Mouse (Mus musculus) limb, embryonic 14.5 days (tissue): ENCODE results near the gene Apoa2. TPM values are rescaled to one million over a fixed set of nuclear protein-coding genes. Genes with fewer than 3 reads are reported as not detected.

Experiments
- ATAC-seq: fragments of 200-750 bp; cut with Nextera tagmentation; 2 replicates; pipeline ENCODE4 v1.8.0; 2017; ENCODE audit warnings: low read depth, moderate number of reproducible peaks, moderate TSS enrichment; ENCODE audit not compliant: low FRiP score
- DNase-seq: peaks from one replicate; pipeline ENCODE4 v3.0.0-alpha.2; 2015; ENCODE audit warnings: low spot score
- H3K27ac ChIP-seq: fragments of 300-500 bp; sonication (generic); replicated peaks from 2 replicates; pipeline ENCODE4 v1.5.1; 2014; ENCODE audit warnings: low read depth, mild to moderate bottlenecking, low read length, moderate library complexity, mixed read lengths
- H3K27me3 ChIP-seq: fragments of 300-500 bp; sonication (generic); 2 replicates; pipeline ENCODE4 v1.6.1; 2014; ENCODE audit warnings: low read length, mixed read lengths; ENCODE audit not compliant: control insufficient read depth, insufficient read depth
- H3K36me3 ChIP-seq: fragments of 300-500 bp; sonication (generic); 2 replicates; pipeline ENCODE4 v1.6.1; 2014; ENCODE audit warnings: mild to moderate bottlenecking, low read length, moderate library complexity, mixed read lengths; ENCODE audit not compliant: control insufficient read depth, insufficient read depth
- H3K4me1 ChIP-seq: fragments of 300-500 bp; sonication (generic); 2 replicates; pipeline ENCODE4 v1.6.1; 2014; ENCODE audit warnings: antibody characterized with exemption, low read length, mixed read lengths; ENCODE audit not compliant: control insufficient read depth, insufficient read depth
- H3K4me2 ChIP-seq: fragments of 300-500 bp; sonication (generic); replicated peaks from 2 replicates; pipeline ENCODE4 v1.6.1; 2014; ENCODE audit warnings: low read depth, mild to moderate bottlenecking, low read length, moderate library complexity; ENCODE audit not compliant: severe bottlenecking
- H3K4me3 ChIP-seq: fragments of 300-500 bp; sonication (generic); replicated peaks from 2 replicates; pipeline ENCODE4 v1.5.1; 2014; ENCODE audit warnings: low read length
- H3K9ac ChIP-seq: fragments of 300-500 bp; sonication (generic); 2 replicates; pipeline ENCODE4 v1.6.1; 2014; ENCODE audit warnings: mild to moderate bottlenecking, low read depth, low read length, moderate library complexity; ENCODE audit not compliant: severe bottlenecking
- H3K9me3 ChIP-seq: fragments of 300-500 bp; sonication (generic); 2 replicates; pipeline ENCODE4 v1.6.1; 2016; ENCODE audit warnings: low read length; ENCODE audit not compliant: control insufficient read depth
- POLR2A ChIP-seq: fragments of 200-500 bp; IDR thresholded peaks from 2 replicates; pipeline ENCODE4 v1.8.0; 2012; ENCODE audit warnings: inconsistent platforms, mild to moderate bottlenecking, moderate library complexity, borderline replicate concordance; ENCODE audit not compliant: insufficient read depth, insufficient read length; ENCODE audit errors: extremely low read depth
- WGBS: fragments of 180-500 bp; shearing (Covaris S2); extraction: QIAGEN DNeasy Blood & Tissue Kit; methylation state at CpG from one replicate; pipeline ENCODE4 v1.1.7; 2014; 5-methylcytosine and 5-hydroxymethylcytosine counted together
- polyA plus RNA-seq, 2 experiments: library from polyadenylated mRNA; depleted of rRNA in 1 of 2; stranded (reverse) in 1 of 2; unstranded in 1 of 2; fragments of >200 nt; fragmentation: Nextera tagmentation in 1 of 2; extraction: Ambion mirVana in 1 of 2; gene quantifications; 2 replicates each; pipeline versions ENCODE4 v1.2.1 to v1.2.3; 2012 to 2014

Apoa2 gene
- polyA plus RNA-seq, 2 experiments: 1.6 to 4.7 TPM

DNA sequence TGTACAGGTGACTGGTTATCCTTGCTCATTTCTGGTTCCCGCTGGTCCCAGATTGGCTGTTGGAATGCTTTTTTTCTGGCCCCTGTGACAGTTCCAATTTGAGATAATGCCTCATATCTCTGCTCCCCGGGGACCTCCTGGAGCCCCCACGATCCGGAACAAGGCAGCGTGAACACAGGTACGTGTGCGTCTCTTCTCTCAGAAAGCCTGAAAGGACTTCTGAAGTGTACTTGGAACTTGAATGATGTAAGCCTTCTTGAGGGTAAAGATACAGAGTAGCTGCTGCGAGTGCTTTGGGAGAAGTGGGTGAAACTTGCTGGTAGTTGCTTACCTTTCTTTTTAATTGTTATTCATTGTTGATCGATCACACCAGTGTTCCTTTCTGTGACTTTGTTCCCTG is 46.3 kb downstream of the Apoa2 start:
- Histone ChIP-seq H3K9ac (peak overlapping the region; percentile 77), H3K4me1 (peaks cover 13% of the 10 kb centered on the region), H3K27me3 (no peaks in the 10 kb centered on the region), H3K27ac (no peak overlapping the region), H3K9me3 (no peaks in the 10 kb centered on the region), H3K4me3 (peak overlapping the region; percentile 88), H3K36me3 (peaks cover 39% of the 10 kb centered on the region), H3K4me2 (peak overlapping the region; percentile 96)
- ATAC-seq (no peak), DNase-seq (no peak)
- 51% methylated on average over 9 of the region's 9 CpGs for WGBS
- TF ChIP-seq POLR2A: no peak

DNA sequence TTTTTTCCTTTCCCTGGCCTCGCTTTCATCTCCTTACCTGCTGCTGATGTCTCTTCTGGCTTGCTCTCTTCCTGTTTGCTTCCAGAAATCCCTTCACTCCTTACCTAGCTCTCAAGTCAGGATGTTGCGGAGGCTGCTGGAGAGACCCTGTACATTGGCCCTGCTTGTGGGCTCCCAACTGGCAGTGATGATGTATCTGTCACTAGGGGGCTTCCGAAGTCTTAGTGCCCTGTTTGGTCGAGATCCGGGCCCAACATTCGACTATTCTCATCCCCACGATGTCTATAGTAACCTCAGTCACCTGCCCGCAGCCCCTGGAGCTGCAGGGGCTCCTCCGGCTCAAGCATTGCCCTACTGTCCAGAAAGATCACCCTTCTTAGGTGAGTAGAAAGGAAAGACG is 46.8 kb downstream of the Apoa2 start:
- no peak overlapping the region; the same call in 1 of the 2 replicates for H3K4me3 ChIP-seq
- no peaks in the 10 kb centered on the region for H3K27me3 ChIP-seq
- no peaks in the 10 kb centered on the region for H3K9me3 ChIP-seq
- DNase-seq: no peak
- ATAC-seq: no peak
- no peak overlapping the region for H3K27ac ChIP-seq
- WGBS: 68% methylated on average over 10 of the region's 10 CpGs
- no peak for TF ChIP-seq POLR2A
- H3K4me1 ChIP-seq: peaks cover 13% of the 10 kb centered on the region
- no peak overlapping the region; the same call in 1 of the 2 replicates for H3K4me2 ChIP-seq
- H3K9ac ChIP-seq: no peak overlapping the region
- H3K36me3 ChIP-seq: peaks cover 43% of the 10 kb centered on the region

- no peak overlapping the region for H3K4me2 ChIP-seq
- H3K36me3 ChIP-seq: peaks cover 48% of the 10 kb centered on the region
- WGBS: 95% methylated on average over 3 of the region's 3 CpGs
- peaks cover 13% of the 10 kb centered on the region for H3K4me1 ChIP-seq
- no peak for TF ChIP-seq POLR2A
- no peaks in the 10 kb centered on the region for H3K27me3 ChIP-seq
- H3K9me3 ChIP-seq: no peaks in the 10 kb centered on the region
- ATAC-seq (no peak), DNase-seq (no peak)
- H3K4me3 ChIP-seq: no peak overlapping the region
- H3K9ac ChIP-seq: no peak overlapping the region
- no peak overlapping the region for H3K27ac ChIP-seq
Observed at GRCm38 (mm10) chr1:171272086-171272485, 47.2 kb downstream of the Apoa2 start.

- WGBS: 93% methylated on average over 12 of the region's 12 CpGs
- no peak for TF ChIP-seq POLR2A
- Histone ChIP-seq H3K9ac (no peak overlapping the region), H3K4me2 (no peak overlapping the region), H3K4me3 (no peak overlapping the region), H3K4me1 (peaks cover 13% of the 10 kb centered on the region), H3K36me3 (peaks cover 69% of the 10 kb centered on the region), H3K27me3 (no peaks in the 10 kb centered on the region), H3K9me3 (no peaks in the 10 kb centered on the region), H3K27ac (no peak overlapping the region)
- no peak for DNase-seq
- ATAC-seq: no peak
Observed at GRCm38 (mm10) chr1:171274171-171274570, 49.3 kb downstream of the Apoa2 start.

DNA sequence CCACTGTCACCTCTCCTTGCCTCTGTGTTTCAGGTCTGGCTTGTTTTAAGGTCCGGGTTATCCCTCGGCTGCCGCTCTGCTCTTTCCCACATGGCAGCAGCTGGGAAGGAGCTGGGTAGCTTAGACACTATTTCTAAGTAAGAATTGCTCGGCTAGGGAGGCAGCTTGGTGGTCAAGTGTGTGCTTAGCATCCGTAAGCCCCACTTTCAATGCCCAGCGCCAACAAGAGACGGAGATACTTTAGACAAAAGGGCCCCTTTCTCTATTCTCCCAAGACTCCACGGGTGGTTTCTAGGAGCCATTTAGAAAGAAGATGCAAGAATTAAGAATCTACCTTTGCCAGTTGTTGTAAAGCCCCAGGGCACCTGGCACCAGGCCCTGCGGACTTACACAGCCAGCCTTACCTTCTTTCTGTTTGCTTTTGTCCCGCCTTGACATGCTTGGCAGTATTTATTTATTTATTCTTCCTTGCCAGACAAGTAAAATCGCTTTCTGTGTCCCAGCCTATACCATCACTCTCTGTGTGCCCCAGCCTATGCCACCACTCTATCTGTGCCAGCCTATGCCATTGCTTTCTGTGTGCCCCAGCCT is 50.4 kb downstream of the Apoa2 start:
- H3K4me2 ChIP-seq: no peak overlapping the region
- no peaks in the 10 kb centered on the region for H3K27me3 ChIP-seq
- H3K4me1 ChIP-seq: peaks cover 16% of the 10 kb centered on the region
- H3K36me3 ChIP-seq: peaks cover 70% of the 10 kb centered on the region
- no peak overlapping the region for H3K27ac ChIP-seq
- H3K4me3 ChIP-seq: no peak overlapping the region
- no peak overlapping the region for H3K9ac ChIP-seq
- no peak for TF ChIP-seq POLR2A
- whole genome bisulfite sequencing: 92% methylated on average over 11 of the region's 11 CpGs
- ATAC-seq: no peak
- no peaks in the 10 kb centered on the region for H3K9me3 ChIP-seq
- DNase-seq: no peak

Other genes starting within 250 kb of the Apoa2 start
- 2.1 and 2.6 TPM in 2 replicates for gene Fcgr2b, start 248.5 kb upstream of the Apoa2 start, polyA plus RNA-seq (2012; rRNA removed)
- gene Fcgr2b, start 248.5 kb upstream of the Apoa2 start, polyA plus RNA-seq (2014; fragmentation: Nextera tagmentation; extraction: Ambion mirVana): 2.1 and 3.2 TPM in 2 replicates
- 0.75 and 1.2 TPM in 2 replicates for gene Fcgr4, start 206.1 kb upstream of the Apoa2 start, polyA plus RNA-seq (2012; rRNA removed)
- 0.59 and 0.79 TPM in 2 replicates for gene Fcgr4, start 206.1 kb upstream of the Apoa2 start, polyA plus RNA-seq (2014; fragmentation: Nextera tagmentation; extraction: Ambion mirVana)
- 12.8 and 13.7 TPM in 2 replicates for gene Fcgr3, start 160.1 kb upstream of the Apoa2 start, polyA plus RNA-seq (2012; rRNA removed)
- 17.6 and 19.7 TPM in 2 replicates for gene Fcgr3, start 160.1 kb upstream of the Apoa2 start, polyA plus RNA-seq (2014; fragmentation: Nextera tagmentation; extraction: Ambion mirVana)
- 2.1 and 2.7 TPM in 2 replicates for gene Cfap126, start 111.1 kb upstream of the Apoa2 start, polyA plus RNA-seq (2012; rRNA removed)
- 1.1 and 1.3 TPM in 2 replicates for gene Cfap126, start 111.1 kb upstream of the Apoa2 start, polyA plus RNA-seq (2014; fragmentation: Nextera tagmentation; extraction: Ambion mirVana)
- gene Sdhc, start 74.5 kb upstream of the Apoa2 start, polyA plus RNA-seq (2012; rRNA removed): 246 and 314 TPM in 2 replicates
- gene Sdhc, start 74.5 kb upstream of the Apoa2 start, polyA plus RNA-seq (2014; fragmentation: Nextera tagmentation; extraction: Ambion mirVana): 273 and 281 TPM in 2 replicates
- gene Mpz, start 74.3 kb upstream of the Apoa2 start, polyA plus RNA-seq (2012; rRNA removed): 14.6 and 19.8 TPM in 2 replicates
- gene Mpz, start 74.3 kb upstream of the Apoa2 start, polyA plus RNA-seq (2014; fragmentation: Nextera tagmentation; extraction: Ambion mirVana): 4.9 and 5.3 TPM in 2 replicates
- 3.3 and 3.9 TPM in 2 replicates for gene Pcp4l1, start 28.8 kb upstream of the Apoa2 start, polyA plus RNA-seq (2012; rRNA removed)
- 6.0 and 6.3 TPM in 2 replicates for gene Pcp4l1, start 28.8 kb upstream of the Apoa2 start, polyA plus RNA-seq (2014; fragmentation: Nextera tagmentation; extraction: Ambion mirVana)
- 0.04 and 0.06 TPM in 2 replicates for gene Nr1i3, start 11.1 kb upstream of the Apoa2 start, polyA plus RNA-seq (2012; rRNA removed)
- gene Nr1i3, start 11.1 kb upstream of the Apoa2 start, polyA plus RNA-seq (2014; fragmentation: Nextera tagmentation; extraction: Ambion mirVana): 0.30 and 0.32 TPM in 2 replicates
- gene Tomm40l, start 2.5 kb upstream of the Apoa2 start, polyA plus RNA-seq (2012; rRNA removed): 26.3 and 29.4 TPM in 2 replicates
- gene Tomm40l, start 2.5 kb upstream of the Apoa2 start, polyA plus RNA-seq (2014; fragmentation: Nextera tagmentation; extraction: Ambion mirVana): 28.6 and 29.2 TPM in 2 replicates
- 49.7 and 65.5 TPM in 2 replicates for gene Fcer1g, start 9.3 kb downstream of the Apoa2 start, polyA plus RNA-seq (2012; rRNA removed)
- 85.7 and 91.4 TPM in 2 replicates for gene Fcer1g, start 9.3 kb downstream of the Apoa2 start, polyA plus RNA-seq (2014; fragmentation: Nextera tagmentation; extraction: Ambion mirVana)
- gene Adamts4, start 25.4 kb downstream of the Apoa2 start, polyA plus RNA-seq (2012; rRNA removed): 8.6 and 11.7 TPM in 2 replicates
- gene Adamts4, start 25.4 kb downstream of the Apoa2 start, polyA plus RNA-seq (2014; fragmentation: Nextera tagmentation; extraction: Ambion mirVana): 10.1 and 10.6 TPM in 2 replicates
- 148 and 151 TPM in 2 replicates for gene Ndufs2, start 26.3 kb downstream of the Apoa2 start, polyA plus RNA-seq (2012; rRNA removed)
- gene Ndufs2, start 26.3 kb downstream of the Apoa2 start, polyA plus RNA-seq (2014; fragmentation: Nextera tagmentation; extraction: Ambion mirVana): 216 and 234 TPM in 2 replicates
- gene B4galt3, start 45.3 kb downstream of the Apoa2 start, polyA plus RNA-seq (2012; rRNA removed): 87.2 and 111 TPM in 2 replicates
- 68.7 and 72.5 TPM in 2 replicates for gene B4galt3, start 45.3 kb downstream of the Apoa2 start, polyA plus RNA-seq (2014; fragmentation: Nextera tagmentation; extraction: Ambion mirVana)
- gene Ppox, start 56.1 kb downstream of the Apoa2 start, polyA plus RNA-seq (2012; rRNA removed): 133 and 152 TPM in 2 replicates
- gene Ppox, start 56.1 kb downstream of the Apoa2 start, polyA plus RNA-seq (2014; fragmentation: Nextera tagmentation; extraction: Ambion mirVana): 55.7 and 67.2 TPM in 2 replicates
- gene Usp21, start 62.9 kb downstream of the Apoa2 start, polyA plus RNA-seq (2012; rRNA removed): 104 and 128 TPM in 2 replicates
- 81.2 and 96.0 TPM in 2 replicates for gene Usp21, start 62.9 kb downstream of the Apoa2 start, polyA plus RNA-seq (2014; fragmentation: Nextera tagmentation; extraction: Ambion mirVana)
- gene Ufc1, start 70.0 kb downstream of the Apoa2 start, polyA plus RNA-seq (2012; rRNA removed): 46.5 and 60.9 TPM in 2 replicates
- gene Ufc1, start 70.0 kb downstream of the Apoa2 start, polyA plus RNA-seq (2014; fragmentation: Nextera tagmentation; extraction: Ambion mirVana): 133 and 135 TPM in 2 replicates
- 72.5 and 81.1 TPM in 2 replicates for gene Dedd, start 104.1 kb downstream of the Apoa2 start, polyA plus RNA-seq (2012; rRNA removed)
- 50.9 and 57.7 TPM in 2 replicates for gene Dedd, start 104.1 kb downstream of the Apoa2 start, polyA plus RNA-seq (2014; fragmentation: Nextera tagmentation; extraction: Ambion mirVana)
- 50.0 and 54.0 TPM in 2 replicates for gene Nit1, start 120.6 kb downstream of the Apoa2 start, polyA plus RNA-seq (2012; rRNA removed)
- 29.0 and 30.4 TPM in 2 replicates for gene Nit1, start 120.6 kb downstream of the Apoa2 start, polyA plus RNA-seq (2014; fragmentation: Nextera tagmentation; extraction: Ambion mirVana)
- gene Pfdn2, start 120.6 kb downstream of the Apoa2 start, polyA plus RNA-seq (2012; rRNA removed): 40.5 and 82.5 TPM in 2 replicates
- 43.0 and 48.0 TPM in 2 replicates for gene Pfdn2, start 120.6 kb downstream of the Apoa2 start, polyA plus RNA-seq (2014; fragmentation: Nextera tagmentation; extraction: Ambion mirVana)
- gene Klhdc9, start 135.7 kb downstream of the Apoa2 start, polyA plus RNA-seq (2012; rRNA removed): 1.1 and 1.3 TPM in 2 replicates
- 0.88 and 1.1 TPM in 2 replicates for gene Klhdc9, start 135.7 kb downstream of the Apoa2 start, polyA plus RNA-seq (2014; fragmentation: Nextera tagmentation; extraction: Ambion mirVana)
- gene Nectin4, start 145.0 kb downstream of the Apoa2 start, polyA plus RNA-seq (2012; rRNA removed): 16.6 and 19.4 TPM in 2 replicates
- gene Nectin4, start 145.0 kb downstream of the Apoa2 start, polyA plus RNA-seq (2014; fragmentation: Nextera tagmentation; extraction: Ambion mirVana): 19.2 and 21.0 TPM in 2 replicates
- gene Arhgap30, start 163.9 kb downstream of the Apoa2 start, polyA plus RNA-seq (2012; rRNA removed): 2.0 and 2.5 TPM in 2 replicates
- 1.6 and 2.5 TPM in 2 replicates for gene Arhgap30, start 163.9 kb downstream of the Apoa2 start, polyA plus RNA-seq (2014; fragmentation: Nextera tagmentation; extraction: Ambion mirVana)
- 97.0 and 128 TPM in 2 replicates for gene Usf1, start 186.3 kb downstream of the Apoa2 start, polyA plus RNA-seq (2012; rRNA removed)
- 86.2 and 89.9 TPM in 2 replicates for gene Usf1, start 186.3 kb downstream of the Apoa2 start, polyA plus RNA-seq (2014; fragmentation: Nextera tagmentation; extraction: Ambion mirVana)
- gene Tstd1, start 193.8 kb downstream of the Apoa2 start, polyA plus RNA-seq (2012; rRNA removed): 3.9 and 4.7 TPM in 2 replicates
- 2.8 and 3.4 TPM in 2 replicates for gene Tstd1, start 193.8 kb downstream of the Apoa2 start, polyA plus RNA-seq (2014; fragmentation: Nextera tagmentation; extraction: Ambion mirVana)
- gene F11r, start 212.5 kb downstream of the Apoa2 start, polyA plus RNA-seq (2012; rRNA removed): 19.2 and 20.9 TPM in 2 replicates
- gene F11r, start 212.5 kb downstream of the Apoa2 start, polyA plus RNA-seq (2014; fragmentation: Nextera tagmentation; extraction: Ambion mirVana): 35.4 and 37.6 TPM in 2 replicates